8 mouse cellular contexts compared by ENCODE assay signal in genomic region chr16:58454617-58455016, GRCm38 (mm10). TPM values are rescaled to one million over a fixed set of nuclear protein-coding genes. Genes with fewer than 3 reads are reported as not detected.
DNase-seq lines count a peak whose midpoint lies in the region; ATAC-seq and TF ChIP-seq lines count a peak whose summit lies in the region.
"Had no signal": no experiment of that assay in that cellular context is flagged by ENCODE, and none has a peak within 500 bp of the region (broad histone marks: within the 10 kb centered on the region; RNA-seq: fewer than 3 reads in every experiment).

No protein-coding gene starts in this region.

- H3K79me2 ChIP-seq in CH12.LX (replicated peaks; ENCODE audit: control insufficient read depth, extremely low read depth, insufficient read depth, poor library complexity, severe bottlenecking): no peaks in the 10 kb centered on the region

- dilution Hi-C loops in CH12.LX (cut with MboI; ENCODE audit: extremely low pct_ligation_motif_present, extremely low pct_unique_long_range_greater_than_20kb, low sequenced_read_pairs): no loop called here

- DNase-seq in CH12.LX (ENCODE audit: extremely low read depth) (peak; percentile 80), Patski (ENCODE audit: low read depth, low spot score) (no peak)
- peak; percentile 35 to 52 for DNase-seq in cerebellum, postnatal 14 days
- DNase-seq in gastrocnemius, postnatal 36 days: peak; percentile 16 to 31
- DNase-seq in kidney, adult 9 months: peak; percentile 71
- peak; percentile 75 for DNase-seq in retina, embryonic 14.5 days (ENCODE audit: low spot score)

- no peak overlapping the region for H3K27ac ChIP-seq in CH12.LX (ENCODE audit: insufficient read depth, low read depth)
- peak overlapping the region; percentile 89 for H3K27ac ChIP-seq in liver, embryonic 16.5 days (ENCODE audit: low read length)
- H3K27ac ChIP-seq: limb, embryonic 12.5 days had no signal

- TF ChIP-seq EP300 in CH12.LX (IDR thresholded peaks at IDR 0.05; ENCODE audit: low read length): no peak

- TF ChIP-seq POLR2A in CH12.LX (IDR thresholded peaks at IDR 0.05; ENCODE audit: low read depth, low read length): no peak

- no peak for ATAC-seq in Patski
- ATAC-seq in liver, embryonic 16.5 days (ENCODE audit: low read depth): peak; percentile 76

- POLR2A ChIA-PET in Patski (lab: Charles Lee): no interaction called here

- no peak overlapping the region for H3K9ac ChIP-seq in CH12.LX (ENCODE audit: insufficient read depth, low read depth)
- H3K9ac ChIP-seq in liver, embryonic 16.5 days (ENCODE audit: low read depth, low read length): peak overlapping the region; percentile 60
- H3K9ac ChIP-seq: limb, embryonic 12.5 days had no signal

- H3K9me3 ChIP-seq in CH12.LX (replicated peaks; ENCODE audit: low read length): no peaks in the 10 kb centered on the region
- no peaks in the 10 kb centered on the region for H3K9me3 ChIP-seq in liver, embryonic 16.5 days (replicated peaks; ENCODE audit: control insufficient read depth, low read length)
- H3K9me3 ChIP-seq: limb, embryonic 12.5 days had no signal

- intact Hi-C loops in gastrocnemius, postnatal 36 days (cut with DNase I): loop anchor here (2.0 to 5.0 kb wide), 4 partner anchors 157 to 298 kb away; no protein-coding TSS in a partner anchor

- no peak; the same call in none of the 2 replicates for TF ChIP-seq RAD21 in CH12.LX (IDR thresholded peaks at IDR 0.05; ENCODE audit: low read depth, low read length)

- peak; percentile 98 to 99 for TF ChIP-seq CTCF in CH12.LX (conservative IDR thresholded peaks at IDR 0.05 in 1 of 2, IDR thresholded peaks at IDR 0.05 in 1 of 2; ENCODE audit: low read depth in 2 of 2, low read length in 2 of 2)
- peak; percentile 89 for TF ChIP-seq CTCF in Patski (IDR thresholded peaks at IDR 0.05)

- peaks cover 0 to 11% of the 10 kb centered on the region in 2 experiments; a peak in 2 of 4 replicates for H3K4me1 ChIP-seq in CH12.LX (ENCODE audit: control insufficient read depth in 1 of 2, insufficient read depth in 2 of 2)
- H3K4me1 ChIP-seq in liver, embryonic 16.5 days (ENCODE audit: control insufficient read depth, low read depth, low read length): peaks cover 42% of the 10 kb centered on the region
- H3K4me1 ChIP-seq: limb, embryonic 12.5 days had no signal

- peak overlapping the region; percentile 14; the same call in 1 of the 2 replicates for H3K4me2 ChIP-seq in CH12.LX (ENCODE audit: insufficient read depth, low read depth, poor library complexity, severe bottlenecking)
- H3K4me2 ChIP-seq in liver, embryonic 16.5 days (ENCODE audit: low read depth, low read length): peak overlapping the region; percentile 35; the same call in 1 of the 2 replicates
- H3K4me2 ChIP-seq: limb, embryonic 12.5 days had no signal

- peaks cover 0 to 10% of the 10 kb centered on the region in 2 experiments for H3K36me3 ChIP-seq in CH12.LX (replicated peaks in 1 of 2; ENCODE audit: control insufficient read depth in 1 of 2, insufficient read depth in 1 of 2, low read length in 1 of 2)
- no peaks in the 10 kb centered on the region for H3K36me3 ChIP-seq in liver, embryonic 16.5 days (ENCODE audit: control insufficient read depth, insufficient read depth)

- in situ Hi-C loops in CH12.LX (cut with MboI; ENCODE audit: low pct_ligation_motif_present, low pct_unique_long_range_greater_than_20kb, low sequenced_read_pairs) (loop anchor here (5.0 to 10.0 kb wide), 3 partner anchors 58 to 950 kb away; partner anchors contain the start of gene Gabrr3), Patski (cut with MboI; ENCODE audit: low pct_unique_long_range_greater_than_20kb) (loop anchor here (10.0 kb wide), 1 partner anchor 160 kb away; no protein-coding TSS in a partner anchor)

- H3K27me3 ChIP-seq in CH12.LX (replicated peaks): no peaks in the 10 kb centered on the region
- H3K27me3 ChIP-seq in Patski: no peaks in the 10 kb centered on the region
- H3K27me3 ChIP-seq in liver, embryonic 16.5 days (ENCODE audit: control insufficient read depth, insufficient read depth, low read depth, low read length): no peaks in the 10 kb centered on the region
- H3K27me3 ChIP-seq: limb, embryonic 12.5 days had no signal

- 23% methylated on average over 8 of the region's 8 CpGs for WGBS in liver, embryonic 16.5 days (ENCODE audit: insufficient replicate concordance)

- no peak overlapping the region for H3K4me3 ChIP-seq in CH12.LX (replicated peaks in 1 of 3; ENCODE audit: low read depth in 2 of 3, low read length in 2 of 3, poor library complexity in 1 of 3)
- no peak overlapping the region for H3K4me3 ChIP-seq in liver, embryonic 16.5 days (ENCODE audit: low read depth, low read length)
- H3K4me3 ChIP-seq: limb, embryonic 12.5 days had no signal

- CTCF ChIA-PET in Patski (lab: Charles Lee): interaction anchor here (0.8 to 3.0 kb wide), 18 partner anchors 9 to 816 kb away, joined by 3 to 22 read pairs (median 3); no protein-coding TSS in a partner anchor

TF ChIP-seq in CH12.LX, 34 proteins besides CTCF, POLR2A, EP300 and RAD21:
- TF ChIP-seq CHD1 (IDR thresholded peaks at IDR 0.05; ENCODE audit: low read depth, low read length) (0 out of 2 replicates have a peak, but pooled peaks have one; percentile 54), ZNF384 (IDR thresholded peaks at IDR 0.05; ENCODE audit: low read depth, low read length) (peak; percentile 42; the same call in 1 of the 2 replicates), RCOR1 (conservative IDR thresholded peaks at IDR 0.05; ENCODE audit: low read depth, low read length) (peak; percentile 47; the same call in 1 of the 2 replicates), BHLHE40 (IDR thresholded peaks at IDR 0.05; ENCODE audit: low read depth, low read length) (0 out of 2 replicates have a peak, but pooled peaks have one; percentile 19), E2F4 (IDR thresholded peaks at IDR 0.05; ENCODE audit: insufficient replicate concordance, low read depth, low read length) (no peak), NELFE (IDR thresholded peaks at IDR 0.05; ENCODE audit: low read depth, low read length) (peak; percentile 45; the same call in 1 of the 2 replicates), MEF2A (IDR thresholded peaks at IDR 0.05; ENCODE audit: borderline replicate concordance, low read depth, low read length) (peak; percentile 55; the same call in 1 of the 2 replicates), MXI1 (IDR thresholded peaks at IDR 0.05; ENCODE audit: low read depth, low read length) (no peak), MAX (IDR thresholded peaks at IDR 0.05; ENCODE audit: low read length) (peak; percentile 57; the same call in 1 of the 2 replicates), JUND (conservative IDR thresholded peaks at IDR 0.05; ENCODE audit: low read depth, low read length) (no peak; the same call in 1 of the 2 replicates), IRF4 (IDR thresholded peaks at IDR 0.05; ENCODE audit: low read depth, low read length) (peak; percentile 82), SMC3 (IDR thresholded peaks at IDR 0.05; ENCODE audit: low read depth, low read length) (peak; percentile 100), KAT2A (IDR thresholded peaks at IDR 0.05; ENCODE audit: insufficient replicate concordance, low read length) (no peak), HCFC1 (IDR thresholded peaks at IDR 0.05; ENCODE audit: low read depth, low read length) (peak; percentile 32; the same call in 1 of the 2 replicates), ZC3H11A (IDR thresholded peaks at IDR 0.05; ENCODE audit: low read depth, low read length) (peak; percentile 99), NRF1 (IDR thresholded peaks at IDR 0.05; ENCODE audit: low read depth, low read length) (peak; percentile 42; the same call in 1 of the 2 replicates), CHD2 (IDR thresholded peaks at IDR 0.05; ENCODE audit: low read length) (no peak)

RNA-seq across cellular contexts. Expression of gene Dcbld2, which starts 46.4 kb away (rescaled TPM):
- total RNA-seq in CH12.LX (2012; rRNA removed) (3.3 and 3.4 TPM in 2 replicates), CH12.LX (2014; rRNA removed) (3.7 and 4.1 TPM in 2 replicates)
- polyA plus RNA-seq in CH12.LX (2012; ENCODE audit: insufficient read length, low read depth) (1.9 and 2.2 TPM in 2 replicates), Patski (2021) (43.3 TPM)
- total RNA-seq in gastrocnemius, postnatal 36 days (2021): 1 to 10 TPM; 4.0 to 5.7 TPM
- 0.42 and 0.66 TPM in 2 replicates for polyA plus RNA-seq in liver, embryonic 16.5 days (2015; fragmentation: Nextera tagmentation; extraction: Ambion mirVana)

Comparison
In these comparisons a context has a peak if more than half of its experiments do, and no peak if none do; other contexts are left out.
1. RNA of gene Dcbld2, which starts 46.4 kb away (polyA plus RNA-seq): 43.3 TPM in Patski (single experiment); 1.9 to 2.2 TPM in CH12.LX and 0.42 to 0.66 TPM in liver, embryonic 16.5 days; every median in the first group is over 10 times any median in the second.